Mouse (Mus musculus): ENCODE data around the gene Eif2b4.

DNA sequence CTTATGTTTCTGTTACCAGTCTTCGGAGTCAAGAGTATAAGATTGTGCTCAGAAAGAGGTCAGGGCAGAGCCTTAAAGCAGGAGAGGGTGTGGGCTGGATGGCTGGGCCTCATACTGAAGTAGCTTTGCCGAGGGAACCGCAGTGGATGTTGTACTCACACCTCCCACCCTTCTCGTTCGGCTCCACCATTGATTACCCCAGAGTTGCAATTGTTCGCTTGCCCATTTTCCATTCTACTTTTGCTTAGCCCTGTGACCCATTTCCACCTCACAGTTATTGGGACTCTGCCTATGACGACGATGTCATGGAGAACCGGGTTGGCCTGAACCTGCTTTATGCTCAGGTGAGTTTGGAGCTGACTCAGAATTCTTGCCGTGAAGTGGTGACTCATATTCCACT is 3.0 kb upstream of the Eif2b4 start:
- TF ChIP-seq CTCF (IDR thresholded peaks at IDR 0.05; ENCODE audit: low read depth), result no peak
- TF ChIP-seq EP300 (IDR thresholded peaks at IDR 0.05; ENCODE audit: low read depth), result no peak

Data from heart, postnatal 0 days (tissue).